Mouse (Mus musculus): Measurements from ENCODE around the gene Aff3. TPM values are rescaled to one million over a fixed set of nuclear protein-coding genes. Genes with fewer than 3 reads are reported as not detected.
A peak's percentile ranks its signal among the peaks of the same experiment; 100 is the strongest.
"Not testable (repeated sequence)": the region's sequence is repeated elsewhere in the genome, so short reads cannot be mapped to it uniquely, and the experiment has no call there.

The Aff3 gene
- polyA plus RNA-seq, 1 experiment from 2014 or later = 9.6 TPM

GRCm38 (mm10) chr1:38439751-38440470 is 224.8 kb downstream of the Aff3 start:
- H3K4me1 ChIP-seq (ENCODE audit: control insufficient read depth, insufficient read depth, low read length) = peaks cover 50% of the 10 kb centered on the region
- H3K36me3 ChIP-seq (ENCODE audit: control insufficient read depth, insufficient read depth, low read length) = no peaks in the 10 kb centered on the region
- H3K9me3 ChIP-seq (replicated peaks; ENCODE audit: control insufficient read depth, low read length, poor library complexity, severe bottlenecking) = no peaks in the 10 kb centered on the region
- H3K4me2 ChIP-seq (ENCODE audit: low read length) = peak overlapping the region; percentile 37
- H3K4me3 ChIP-seq (ENCODE audit: low read depth, low read length) = no peak overlapping the region
- H3K27me3 ChIP-seq (ENCODE audit: control insufficient read depth, insufficient read depth, low read depth, low read length) = no peaks in the 10 kb centered on the region
- peak overlapping the region; percentile 71 for H3K27ac ChIP-seq (ENCODE audit: low read length)
- H3K9ac ChIP-seq (ENCODE audit: low read depth, low read length) = no peak overlapping the region
- 21% methylated on average over 4 of the region's 4 CpGs for WGBS
- peak; percentile 79 for ATAC-seq

GRCm38 (mm10) chr1:38438447-38438846 is 226.3 kb downstream of the Aff3 start:
- WGBS = 25% methylated on average over 4 of the region's 4 CpGs
- Histone ChIP-seq H3K27ac (ENCODE audit: low read length) (peak overlapping the region; percentile 66), H3K9ac (ENCODE audit: low read depth, low read length) (peak overlapping the region; percentile 46), H3K36me3 (ENCODE audit: control insufficient read depth, insufficient read depth, low read length) (no peaks in the 10 kb centered on the region), H3K4me1 (ENCODE audit: control insufficient read depth, insufficient read depth, low read length) (peaks cover 48% of the 10 kb centered on the region), H3K4me2 (ENCODE audit: low read length) (peak overlapping the region; percentile 4; the same call in 1 of the 2 replicates), H3K4me3 (ENCODE audit: low read depth, low read length) (no peak overlapping the region), H3K27me3 (ENCODE audit: control insufficient read depth, insufficient read depth, low read depth, low read length) (no peaks in the 10 kb centered on the region), H3K9me3 (replicated peaks; ENCODE audit: control insufficient read depth, low read length, poor library complexity, severe bottlenecking) (no peaks in the 10 kb centered on the region)
- ATAC-seq = 0 out of 2 replicates have a peak, but pooled peaks have one; percentile 22

GRCm38 (mm10) chr1:38437671-38438070 is 227.1 kb downstream of the Aff3 start:
- Histone ChIP-seq H3K27me3 (ENCODE audit: control insufficient read depth, insufficient read depth, low read depth, low read length) (no peaks in the 10 kb centered on the region), H3K9ac (ENCODE audit: low read depth, low read length) (no peak overlapping the region), H3K36me3 (ENCODE audit: control insufficient read depth, insufficient read depth, low read length) (no peaks in the 10 kb centered on the region), H3K4me2 (ENCODE audit: low read length) (no peak overlapping the region), H3K27ac (ENCODE audit: low read length) (peak overlapping the region; percentile 66; the same call in 1 of the 2 replicates), H3K4me1 (ENCODE audit: control insufficient read depth, insufficient read depth, low read length) (peaks cover 48% of the 10 kb centered on the region), H3K4me3 (ENCODE audit: low read depth, low read length) (no peak overlapping the region), H3K9me3 (replicated peaks; ENCODE audit: control insufficient read depth, low read length, poor library complexity, severe bottlenecking) (no peaks in the 10 kb centered on the region)
- no peak for ATAC-seq
- 62% methylated on average over 4 of the region's 4 CpGs for WGBS

GRCm38 (mm10) chr1:38436471-38437340 is 228.0 kb downstream of the Aff3 start:
- H3K4me1 ChIP-seq (ENCODE audit: control insufficient read depth, insufficient read depth, low read length) = peaks cover 46% of the 10 kb centered on the region
- no peak overlapping the region for H3K27ac ChIP-seq (ENCODE audit: low read length)
- no peak for ATAC-seq

GRCm38 (mm10) chr1:38430311-38430710 is 234.4 kb downstream of the Aff3 start:
- H3K27ac ChIP-seq (ENCODE audit: low read length); H3K9me3 ChIP-seq (replicated peaks; ENCODE audit: control insufficient read depth, low read length, poor library complexity, severe bottlenecking); H3K9ac ChIP-seq (ENCODE audit: low read depth, low read length); H3K4me2 ChIP-seq (ENCODE audit: low read length); ATAC-seq; H3K27me3 ChIP-seq (ENCODE audit: control insufficient read depth, insufficient read depth, low read depth, low read length); H3K4me1 ChIP-seq (ENCODE audit: control insufficient read depth, insufficient read depth, low read length); H3K36me3 ChIP-seq (ENCODE audit: control insufficient read depth, insufficient read depth, low read length); H3K4me3 ChIP-seq (ENCODE audit: low read depth, low read length): not testable (repeated sequence)
- 95% methylated on average over 12 of the region's 12 CpGs for WGBS

More at GRCm38 (mm10) chr1:38436471-38437340, 228.0 kb downstream of the Aff3 start:
- Histone ChIP-seq H3K36me3 (ENCODE audit: control insufficient read depth, insufficient read depth, low read length) (no peaks in the 10 kb centered on the region), H3K9me3 (replicated peaks; ENCODE audit: control insufficient read depth, low read length, poor library complexity, severe bottlenecking) (no peaks in the 10 kb centered on the region), H3K4me3 (ENCODE audit: low read depth, low read length) (no peak overlapping the region), H3K9ac (ENCODE audit: low read depth, low read length) (no peak overlapping the region), H3K4me2 (ENCODE audit: low read length) (no peak overlapping the region), H3K27me3 (ENCODE audit: control insufficient read depth, insufficient read depth, low read depth, low read length) (no peaks in the 10 kb centered on the region)
- WGBS = 20% methylated on average over 12 of the region's 12 CpGs

GRCm38 (mm10) chr1:38428708-38429683 is 235.8 kb downstream of the Aff3 start:
- no peaks in the 10 kb centered on the region for H3K36me3 ChIP-seq (ENCODE audit: control insufficient read depth, insufficient read depth, low read length)
- H3K27me3 ChIP-seq (ENCODE audit: control insufficient read depth, insufficient read depth, low read depth, low read length) = no peaks in the 10 kb centered on the region
- peaks cover 6% of the 10 kb centered on the region for H3K4me1 ChIP-seq (ENCODE audit: control insufficient read depth, insufficient read depth, low read length)
- ATAC-seq = peak; percentile 34; the same call in 1 of the 2 replicates
- no peak overlapping the region for H3K9ac ChIP-seq (ENCODE audit: low read depth, low read length)
- no peak overlapping the region for H3K4me2 ChIP-seq (ENCODE audit: low read length)
- no peak overlapping the region for H3K4me3 ChIP-seq (ENCODE audit: low read depth, low read length)
- 46% methylated on average over 13 of the region's 13 CpGs for WGBS
- H3K27ac ChIP-seq (ENCODE audit: low read length) = peak overlapping the region; percentile 30; the same call in 1 of the 2 replicates
- no peaks in the 10 kb centered on the region for H3K9me3 ChIP-seq (replicated peaks; ENCODE audit: control insufficient read depth, low read length, poor library complexity, severe bottlenecking)

- no peak for ATAC-seq
- Histone ChIP-seq H3K27me3 (ENCODE audit: control insufficient read depth, insufficient read depth, low read depth, low read length) (no peaks in the 10 kb centered on the region), H3K27ac (ENCODE audit: low read length) (no peak overlapping the region), H3K36me3 (ENCODE audit: control insufficient read depth, insufficient read depth, low read length) (no peaks in the 10 kb centered on the region), H3K4me3 (ENCODE audit: low read depth, low read length) (no peak overlapping the region), H3K4me1 (ENCODE audit: control insufficient read depth, insufficient read depth, low read length) (peaks cover 12% of the 10 kb centered on the region), H3K9ac (ENCODE audit: low read depth, low read length) (no peak overlapping the region), H3K9me3 (replicated peaks; ENCODE audit: control insufficient read depth, low read length, poor library complexity, severe bottlenecking) (no peaks in the 10 kb centered on the region), H3K4me2 (ENCODE audit: low read length) (no peak overlapping the region)
- 91% methylated on average over 6 of the region's 6 CpGs for WGBS
Observed at GRCm38 (mm10) chr1:38422921-38423320, 241.8 kb downstream of the Aff3 start.

- Histone ChIP-seq H3K27ac (ENCODE audit: low read length) (no peak overlapping the region), H3K36me3 (ENCODE audit: control insufficient read depth, insufficient read depth, low read length) (no peaks in the 10 kb centered on the region), H3K27me3 (ENCODE audit: control insufficient read depth, insufficient read depth, low read depth, low read length) (no peaks in the 10 kb centered on the region), H3K4me3 (ENCODE audit: low read depth, low read length) (no peak overlapping the region), H3K4me2 (ENCODE audit: low read length) (no peak overlapping the region), H3K4me1 (ENCODE audit: control insufficient read depth, insufficient read depth, low read length) (peaks cover 16% of the 10 kb centered on the region), H3K9ac (ENCODE audit: low read depth, low read length) (no peak overlapping the region), H3K9me3 (replicated peaks; ENCODE audit: control insufficient read depth, low read length, poor library complexity, severe bottlenecking) (no peaks in the 10 kb centered on the region)
- 80% methylated on average over 4 of the region's 4 CpGs for WGBS
- ATAC-seq = no peak
Observed at GRCm38 (mm10) chr1:38419331-38419730, 245.4 kb downstream of the Aff3 start.

Data from midbrain, embryonic 16.5 days (tissue).